Mouse (Mus musculus) liver, postnatal 0 days (tissue): ENCODE measurements around the gene Nt5c3b.

ENCODE experiments used
- CTCF ChIP-seq: sonication (generic); IDR thresholded peaks from 2 replicates; pipeline ENCODE4 v1.5.1; 2016; ENCODE audit warnings: antibody characterized with exemption, low read depth
- EP300 ChIP-seq: IDR thresholded peaks from 2 replicates; pipeline ENCODE4 v1.6.1; 2016; ENCODE audit warnings: antibody characterized with exemption, low read depth, mild to moderate bottlenecking

DNA sequence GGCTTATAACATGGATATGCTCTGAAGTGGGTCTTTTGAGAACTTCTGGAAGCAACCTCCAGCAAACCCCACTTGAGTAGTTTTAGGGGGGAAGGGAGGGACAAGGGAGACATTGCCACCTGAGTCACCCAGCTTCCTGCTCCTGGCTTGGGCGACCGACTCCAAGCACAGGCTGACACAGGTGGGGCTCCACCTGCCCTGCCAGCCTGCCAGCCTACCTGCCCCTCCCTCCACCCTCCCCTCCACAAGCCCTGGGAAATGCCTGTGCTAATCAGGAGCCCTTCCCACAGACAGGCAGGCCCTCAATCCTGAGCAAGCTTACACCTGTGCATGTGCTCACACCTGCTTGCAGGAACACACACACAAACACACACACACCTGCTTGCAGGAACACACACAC lies 38.9 kb downstream of the Nt5c3b start:
- TF ChIP-seq EP300 = no peak
- TF ChIP-seq CTCF = no peak
